Mouse (Mus musculus): ENCODE data around the gene Elane.
A peak's percentile ranks its signal among the peaks of the same experiment; 100 is the strongest.

Elane gene

DNA sequence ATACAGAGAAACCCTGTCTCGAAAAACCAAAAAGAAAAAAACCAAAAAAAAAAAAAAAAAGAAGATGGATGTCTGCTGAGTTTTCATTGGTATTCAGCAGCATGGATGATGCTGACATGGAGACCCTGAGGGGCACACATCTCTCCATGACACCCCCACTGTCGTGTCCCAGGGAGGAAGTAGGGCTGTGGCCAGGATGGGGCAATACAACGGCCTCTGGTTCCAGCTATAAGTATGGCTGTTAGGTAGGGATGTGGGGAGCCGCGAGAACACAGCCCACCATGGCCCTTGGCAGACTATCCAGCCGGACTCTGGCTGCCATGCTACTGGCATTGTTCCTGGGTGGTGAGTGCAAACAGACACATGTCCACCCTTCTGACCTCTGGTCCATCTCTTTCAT lies at the start of gene Elane:
Gene Elane (plus strand): TSS at position 194 of the 400 bp plus-strand sequence.
- DNase-seq (ENCODE audit: low read depth, low spot score) = no peak

DNA sequence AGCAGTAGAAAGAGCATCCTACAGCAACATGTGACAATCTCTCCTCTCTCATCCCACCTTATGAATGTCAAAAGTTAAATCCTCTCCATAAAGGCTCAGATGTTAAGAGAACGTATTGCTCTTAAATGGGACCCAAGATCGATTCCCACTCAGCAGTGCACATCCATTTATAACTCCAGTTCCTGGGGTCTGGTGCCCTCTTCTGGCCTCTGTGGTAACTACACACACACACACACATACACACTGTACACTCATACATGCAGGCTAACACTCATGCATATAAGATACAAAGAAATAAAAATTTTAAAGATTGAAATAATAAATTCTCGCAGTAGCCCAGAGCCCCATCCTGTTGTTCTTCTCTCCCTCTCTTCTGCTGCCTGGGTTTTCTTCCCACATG lies 49.1 kb upstream of the Elane start:
- no peak for DNase-seq (ENCODE audit: low read depth, low spot score)

DNA sequence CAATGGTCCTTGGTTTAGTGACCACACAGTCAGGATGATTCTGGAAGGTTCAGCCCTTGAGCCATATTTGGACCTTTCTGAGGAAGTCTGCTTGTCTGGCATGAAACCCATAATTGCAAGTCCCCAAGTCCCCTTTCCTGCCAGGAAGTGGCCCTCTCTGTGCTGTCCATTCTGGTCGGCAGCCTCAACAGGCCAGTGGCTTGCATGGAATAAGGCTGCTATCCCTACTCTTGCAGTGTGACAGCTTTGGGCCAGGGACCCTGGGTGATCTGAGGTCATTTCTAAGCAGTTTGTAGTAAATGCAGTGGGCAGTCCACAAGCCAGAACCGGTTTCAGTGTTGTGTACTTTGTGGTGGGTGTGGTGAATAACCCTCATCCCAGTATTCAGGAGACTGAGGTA lies 47.9 kb upstream of the Elane start:
- no peak for DNase-seq (ENCODE audit: low read depth, low spot score)

DNA sequence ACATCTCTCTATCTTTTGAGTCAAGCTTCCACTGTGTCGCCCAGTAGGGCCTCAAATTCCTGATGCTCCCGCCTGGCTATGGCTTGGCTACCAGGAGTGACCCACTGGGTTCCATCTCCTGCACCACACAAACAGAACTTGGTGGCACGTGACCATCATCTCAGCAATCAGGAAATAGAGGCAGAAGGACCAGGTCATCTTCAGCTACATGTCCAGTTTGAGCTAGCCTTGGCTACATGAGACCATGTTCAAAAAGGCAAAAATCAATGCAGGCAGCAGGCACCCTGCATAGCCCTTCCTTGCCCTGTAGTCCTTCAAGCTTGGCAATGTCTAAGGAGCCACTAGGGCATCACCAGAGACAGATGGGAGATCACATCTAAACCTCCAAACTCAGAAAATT lies 46.0 kb upstream of the Elane start:
- DNase-seq (ENCODE audit: low read depth, low spot score) = no peak

DNA sequence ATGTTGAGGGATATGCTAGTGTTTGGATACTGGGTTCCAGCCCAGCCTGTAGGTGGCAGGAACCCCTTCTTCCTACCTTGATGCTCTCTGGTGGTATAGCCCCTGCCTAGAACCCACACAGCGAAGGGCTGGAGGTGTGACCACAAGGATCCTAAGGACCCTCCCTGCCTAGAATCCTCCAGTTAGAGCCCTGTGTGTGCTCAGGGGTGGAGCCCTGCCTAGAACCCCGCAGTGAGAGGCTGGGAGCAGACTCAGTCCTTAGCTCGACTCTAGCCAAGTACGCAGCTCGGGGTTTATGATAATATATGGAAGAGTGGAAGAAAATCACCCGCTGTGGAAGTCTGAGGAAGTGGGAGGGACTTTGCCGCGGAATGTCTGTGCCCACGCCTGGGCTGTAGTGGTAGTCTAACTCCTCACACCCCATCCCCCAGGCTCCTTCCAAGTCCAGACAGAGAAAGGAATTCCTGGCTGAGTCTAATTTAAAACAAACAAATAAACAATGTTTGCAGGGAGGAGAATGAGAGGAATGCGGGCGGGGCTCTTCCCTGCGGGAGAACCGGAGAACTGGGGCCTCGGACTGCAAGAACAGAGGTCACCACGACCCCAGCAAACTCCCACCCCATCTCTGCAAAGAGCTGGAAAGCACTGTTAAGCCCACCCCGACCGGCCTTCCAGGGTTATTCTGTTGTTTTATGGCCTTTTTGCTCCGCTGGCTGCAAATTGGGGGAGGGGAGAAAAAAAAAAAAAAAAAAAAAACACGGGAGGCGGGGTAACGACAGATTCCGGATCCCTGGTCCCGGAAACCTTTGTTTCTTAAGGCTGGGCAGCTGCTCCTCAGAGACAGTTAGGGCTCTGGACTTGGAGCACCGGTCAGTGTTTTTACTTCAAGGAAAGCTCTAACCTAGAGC lies 45.1 kb upstream of the Elane start:
- DNase-seq (ENCODE audit: low read depth, low spot score) = peak; percentile 84

DNA sequence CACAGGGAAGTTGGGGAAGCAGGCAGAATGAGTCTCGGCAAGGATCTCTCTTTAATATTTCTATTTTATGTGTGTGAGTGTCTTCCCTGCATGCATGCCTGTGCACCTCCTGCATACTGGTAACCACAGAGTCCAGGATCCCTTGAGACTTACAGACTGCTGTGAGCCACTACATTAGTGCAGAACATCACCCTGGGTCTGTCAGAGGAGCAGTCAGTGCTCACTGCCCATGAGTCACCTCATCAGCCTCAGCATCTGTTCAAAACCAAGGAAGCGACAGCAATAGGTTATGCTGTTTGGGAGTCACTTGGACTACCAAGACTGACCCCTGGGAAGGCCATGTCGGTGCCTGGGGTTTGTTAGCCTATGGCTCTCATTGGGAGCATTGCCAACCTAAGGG lies 43.7 kb upstream of the Elane start:
- DNase-seq (ENCODE audit: low read depth, low spot score) = no peak

DNA sequence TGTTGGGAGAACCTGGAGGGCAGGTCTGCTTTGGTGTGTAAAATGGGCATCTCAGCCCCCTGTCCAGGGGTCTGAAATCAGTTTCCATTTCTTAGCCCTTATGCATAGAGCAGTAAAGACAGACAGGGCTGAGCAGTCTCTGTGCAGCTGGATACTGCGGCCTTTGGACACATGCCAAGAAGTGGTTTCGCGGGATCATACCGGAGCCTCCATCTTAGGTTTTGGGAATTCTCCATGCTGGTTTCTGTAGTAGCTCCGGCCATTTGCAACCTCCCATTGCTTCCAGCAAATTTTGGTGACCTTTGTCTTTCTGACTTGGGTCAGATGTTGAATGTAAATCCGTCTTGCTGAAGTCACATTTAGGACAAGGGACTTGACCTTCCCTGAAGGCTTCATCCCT lies 42.6 kb upstream of the Elane start:
- no peak for DNase-seq (ENCODE audit: low read depth, low spot score)

DNA sequence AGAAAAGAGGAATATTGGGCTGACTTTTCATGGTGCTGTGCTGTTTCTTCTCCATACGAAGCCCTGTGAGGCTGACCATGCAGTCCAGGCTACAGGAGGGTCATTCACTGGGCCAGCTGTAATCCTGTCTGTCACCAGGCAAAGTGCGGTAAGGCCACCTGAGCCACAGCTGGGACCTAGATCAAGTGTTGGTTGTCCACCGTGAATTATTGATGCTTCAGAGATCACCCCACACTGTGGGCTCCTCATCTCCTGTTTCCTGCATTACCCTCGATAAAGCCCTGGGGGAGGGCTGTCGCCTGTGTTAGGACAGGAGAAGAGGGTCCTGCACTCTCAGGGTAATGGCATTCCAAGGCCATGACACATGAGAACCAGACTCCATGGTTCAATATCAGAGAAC lies 39.5 kb upstream of the Elane start:
- DNase-seq (ENCODE audit: low read depth, low spot score) = no peak

DNA sequence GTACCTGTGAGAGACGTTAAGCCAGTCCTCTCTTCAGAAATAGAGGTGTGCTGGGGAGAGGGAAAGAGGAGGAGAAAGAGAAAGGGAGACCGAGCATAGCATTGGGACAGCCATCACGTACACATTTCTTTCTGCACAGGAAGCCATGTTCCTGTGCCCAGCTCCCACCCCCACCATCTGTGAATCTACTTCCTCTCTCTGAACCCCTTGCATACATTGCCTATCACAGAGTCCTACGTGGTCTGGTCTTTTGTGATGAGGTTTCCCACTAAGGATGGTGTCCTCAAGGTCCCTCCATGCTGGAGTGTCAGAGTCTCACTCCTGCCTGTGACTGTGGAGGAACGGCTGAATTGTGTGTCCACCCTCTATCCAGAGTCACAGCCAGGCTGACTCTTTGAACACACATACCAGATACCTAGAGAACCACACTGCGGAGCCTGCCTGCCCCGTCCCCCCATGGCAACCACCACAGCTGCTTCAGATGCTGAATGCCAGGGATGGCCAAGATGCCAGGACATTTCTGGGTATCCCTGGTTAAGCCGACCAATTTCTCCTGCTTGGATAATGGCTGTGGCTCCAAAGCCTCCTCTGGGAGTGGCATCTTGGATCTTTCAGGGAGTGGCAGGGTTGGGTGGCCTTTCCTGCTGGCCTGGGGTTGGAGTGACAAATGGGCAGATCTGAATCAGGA lies 36.0 kb upstream of the Elane start:
- no peak for DNase-seq (ENCODE audit: low read depth, low spot score)

DNA sequence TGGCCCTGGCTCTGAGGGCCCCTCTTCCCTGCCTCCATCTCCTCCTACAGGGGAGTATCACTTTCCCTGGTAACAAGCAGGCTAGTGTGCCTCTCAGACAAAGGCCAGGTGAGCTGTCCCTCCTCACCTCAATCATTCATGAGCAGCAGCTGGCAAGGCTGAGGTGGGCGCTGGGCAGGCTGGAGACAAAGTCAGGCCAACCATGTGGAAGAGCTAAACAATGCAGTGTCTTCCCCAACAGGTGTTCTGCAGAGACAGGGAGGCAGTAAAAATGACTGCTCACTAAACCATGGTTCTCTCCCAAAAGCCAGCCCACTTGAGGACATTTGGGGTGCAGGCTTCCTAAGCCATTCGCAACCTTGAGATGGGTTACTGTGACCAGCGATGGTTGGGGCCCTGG lies 34.4 kb upstream of the Elane start:
- no peak for DNase-seq (ENCODE audit: low read depth, low spot score)

DNA sequence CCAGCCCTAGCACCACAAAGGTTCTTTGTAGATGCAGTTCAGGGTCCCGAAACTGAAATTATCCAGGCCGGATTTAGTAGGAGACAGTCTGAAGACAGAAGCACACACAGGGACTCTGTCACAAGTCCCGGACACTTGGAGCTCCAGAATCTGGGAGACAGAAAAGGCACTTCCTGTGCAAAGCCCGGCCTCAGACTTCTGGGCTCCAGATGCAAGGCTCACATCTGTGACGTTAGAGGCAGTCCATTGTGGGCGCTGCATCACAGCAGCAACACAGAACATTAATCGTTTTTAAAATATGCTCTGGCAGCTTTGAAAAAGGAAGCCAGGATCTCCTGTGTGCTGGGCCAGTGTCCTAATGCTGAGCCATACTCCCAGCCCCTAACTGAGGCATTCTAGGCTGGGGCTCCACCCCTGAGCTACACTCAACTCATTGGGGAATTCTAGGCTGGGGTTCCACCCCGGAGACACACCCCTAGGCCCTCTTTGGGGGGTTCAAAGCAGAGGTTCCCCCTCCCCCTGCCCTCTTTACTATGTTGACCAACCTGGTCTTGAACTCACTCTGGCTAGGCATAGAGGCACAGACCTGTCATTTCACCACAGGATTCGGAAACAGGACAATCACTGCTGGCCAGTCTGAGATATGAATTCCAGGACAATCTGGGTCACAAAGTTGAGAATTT lies 33.8 kb upstream of the Elane start:
- no peak for DNase-seq (ENCODE audit: low read depth, low spot score)

DNA sequence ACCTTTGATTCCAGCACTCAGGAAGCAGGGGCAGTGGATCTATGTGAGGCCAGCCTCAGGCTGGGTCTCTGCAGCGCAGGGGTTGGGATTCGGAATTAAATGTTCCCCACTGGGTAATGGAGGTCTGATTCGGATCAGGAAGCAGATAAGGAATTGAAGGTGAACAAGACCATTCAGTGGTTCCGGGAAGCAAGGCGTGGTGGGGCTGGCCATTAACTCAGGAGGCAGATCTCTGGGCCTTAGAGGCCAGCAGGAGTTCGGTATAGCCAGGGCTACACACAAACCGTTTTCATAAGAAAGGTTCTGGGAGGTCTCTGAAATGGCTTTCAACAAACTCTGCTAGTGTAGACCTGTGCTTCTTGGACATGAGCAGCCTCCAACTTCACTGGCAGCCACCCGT lies 33.2 kb upstream of the Elane start:
- DNase-seq (ENCODE audit: low read depth, low spot score) = no peak

DNA sequence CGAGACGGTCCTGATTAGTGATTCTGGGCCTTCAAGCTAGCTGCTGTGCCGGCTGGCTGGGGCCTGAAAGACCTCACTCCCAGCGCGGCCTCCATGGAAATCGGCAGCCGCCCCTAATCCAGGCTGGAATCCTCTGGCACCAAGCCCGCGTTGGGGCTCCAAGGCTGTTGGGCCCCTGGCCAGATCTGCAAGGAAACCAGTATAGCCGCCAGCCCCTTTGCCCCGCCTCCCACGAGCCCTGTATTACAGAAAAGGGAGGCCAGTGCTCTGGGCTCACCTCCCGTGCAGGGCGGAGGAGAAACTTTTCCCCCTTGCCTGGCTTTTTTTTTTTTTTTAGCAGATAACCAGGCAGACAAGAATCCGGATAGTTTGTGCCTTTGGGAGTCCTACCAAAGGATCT lies 32.7 kb upstream of the Elane start:
- no peak for DNase-seq (ENCODE audit: low read depth, low spot score)

DNA sequence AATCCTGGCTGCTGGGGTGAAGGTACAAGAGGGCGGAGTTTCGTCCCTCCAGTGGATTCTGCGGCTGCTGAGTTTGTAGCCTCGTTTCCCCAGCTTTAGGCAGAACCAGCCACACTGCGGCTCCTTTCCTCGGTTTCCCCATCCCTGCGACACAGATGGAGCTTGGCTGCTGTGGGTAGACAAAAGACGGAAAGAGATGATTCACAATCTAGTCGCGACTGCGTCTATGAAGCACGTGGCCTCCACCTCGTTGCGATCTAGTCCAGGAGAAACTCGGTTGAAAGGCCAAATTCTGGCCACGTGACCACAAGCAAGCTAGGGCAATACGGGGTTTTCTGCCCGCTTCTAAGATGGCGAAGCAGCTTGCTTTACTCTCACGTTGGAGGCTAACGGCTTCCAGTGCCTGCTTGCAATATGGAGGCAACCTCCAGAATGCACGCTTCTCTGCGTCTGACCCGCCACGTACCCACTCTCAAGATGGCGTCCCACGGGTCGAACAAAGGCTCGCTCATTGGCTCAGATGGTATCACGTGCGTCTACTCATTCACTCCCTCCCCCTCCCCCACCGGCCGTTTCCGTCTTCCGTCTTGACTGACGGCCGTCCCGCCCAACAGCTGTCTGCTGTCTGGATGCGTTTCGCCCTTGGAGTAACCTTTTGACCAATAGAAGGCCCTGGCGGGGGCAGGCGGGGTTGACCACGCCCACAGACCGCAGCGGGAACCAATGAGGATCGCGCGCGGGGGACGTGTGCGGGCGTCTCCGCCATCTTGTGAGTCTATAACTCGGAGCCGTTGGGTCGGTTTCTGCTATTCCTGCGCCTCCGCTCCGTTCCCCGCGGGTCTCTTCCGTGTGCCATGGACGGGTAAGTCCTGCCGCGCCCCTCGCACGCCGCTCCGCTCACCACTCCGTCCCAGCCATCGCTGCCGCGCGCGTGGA lies 31.9 kb upstream of the Elane start, which contains the start of gene Ptbp1:
Gene Ptbp1 (plus strand): TSS at position 568 of the 936 bp plus-strand sequence.
- peak; percentile 100 for DNase-seq (ENCODE audit: low read depth, low spot score)

DNA sequence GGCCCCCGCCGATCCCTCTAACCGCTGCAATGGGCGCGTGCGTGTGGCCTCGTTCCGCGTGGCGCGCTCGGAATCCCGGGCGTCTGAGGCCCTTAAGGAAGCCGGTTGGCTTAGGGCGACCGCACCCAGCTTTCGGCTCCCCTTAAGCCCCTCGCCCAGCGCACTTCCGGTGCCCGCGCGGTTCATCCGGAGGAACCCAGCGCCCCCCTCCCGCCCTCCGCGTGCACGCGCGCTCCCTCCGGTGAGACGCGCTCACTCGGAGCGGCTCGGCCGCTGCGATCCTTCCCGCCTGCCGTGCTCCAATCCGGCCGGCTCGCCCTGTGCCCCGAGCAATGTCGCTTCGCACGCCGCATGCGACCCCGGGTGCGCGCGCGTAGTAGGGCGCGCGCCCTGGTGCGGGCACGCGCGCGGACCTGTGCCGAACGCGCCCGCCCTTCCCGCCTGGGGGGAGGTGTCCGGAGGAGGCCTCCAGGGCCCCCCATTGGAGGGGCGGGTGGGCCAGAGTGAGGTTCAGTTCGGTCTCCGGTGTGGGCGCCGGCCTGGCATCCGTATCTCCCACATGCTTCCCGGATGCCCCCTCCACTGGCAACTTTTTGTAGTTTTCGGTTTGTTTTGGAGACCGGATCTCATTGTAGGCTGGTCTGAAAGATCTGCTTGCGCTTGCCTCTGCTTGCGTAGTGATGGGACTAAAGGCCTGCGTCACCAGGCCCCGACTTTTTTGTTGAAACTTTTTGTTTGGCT lies 31.1 kb upstream of the Elane start:
- no peak for DNase-seq (ENCODE audit: low read depth, low spot score)

DNA sequence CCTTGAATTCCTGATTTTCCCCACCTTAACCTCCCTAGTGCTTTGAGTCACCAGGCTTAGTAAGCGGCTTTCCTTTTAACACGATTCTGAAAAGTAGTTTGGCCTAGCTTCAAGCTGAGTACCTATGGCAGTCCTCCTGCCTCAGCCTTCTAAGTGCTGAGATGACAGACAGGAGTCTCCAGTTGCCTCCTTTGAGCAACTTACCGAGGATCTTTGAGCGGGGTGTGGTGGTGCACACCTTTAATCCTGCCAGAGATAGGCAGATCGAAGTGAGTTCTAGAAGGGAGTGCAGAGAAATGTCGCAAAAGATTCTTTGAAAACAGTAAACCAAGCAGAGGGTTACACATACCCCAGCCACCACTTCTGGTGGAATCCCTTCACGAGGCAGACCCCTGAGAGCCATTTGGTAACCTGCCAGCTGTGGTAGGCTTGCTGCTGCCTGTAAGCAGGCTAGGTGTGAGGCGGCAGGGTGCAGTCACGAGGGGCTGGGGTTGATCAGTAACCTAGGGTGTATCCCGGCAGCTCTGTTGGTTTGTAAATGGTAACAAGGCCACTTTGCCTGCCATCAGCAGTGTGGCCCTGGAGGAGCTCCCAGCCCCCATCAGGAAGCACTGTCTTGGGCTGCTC lies 30.4 kb upstream of the Elane start:
- DNase-seq (ENCODE audit: low read depth, low spot score) = no peak

DNA sequence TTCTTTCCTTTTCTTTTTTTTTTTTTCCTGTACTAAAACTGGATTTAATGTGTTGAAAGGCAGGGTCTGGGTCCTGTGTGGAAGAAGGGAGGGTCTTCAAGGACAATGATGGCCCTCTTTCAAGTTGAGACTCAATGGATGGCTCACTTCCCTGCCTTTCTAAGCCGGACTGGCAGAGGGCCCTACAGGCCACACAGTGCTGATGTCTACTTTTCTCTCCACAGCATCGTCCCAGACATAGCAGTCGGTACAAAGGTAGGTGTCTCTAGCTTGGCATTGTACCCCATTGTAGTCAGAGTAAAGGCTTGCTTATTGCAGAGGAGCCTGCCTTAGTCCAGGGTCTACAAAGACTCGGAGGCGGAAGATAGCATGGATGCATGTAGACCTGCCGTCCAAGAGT lies 29.8 kb upstream of the Elane start:
- DNase-seq (ENCODE audit: low read depth, low spot score) = no peak

DNA sequence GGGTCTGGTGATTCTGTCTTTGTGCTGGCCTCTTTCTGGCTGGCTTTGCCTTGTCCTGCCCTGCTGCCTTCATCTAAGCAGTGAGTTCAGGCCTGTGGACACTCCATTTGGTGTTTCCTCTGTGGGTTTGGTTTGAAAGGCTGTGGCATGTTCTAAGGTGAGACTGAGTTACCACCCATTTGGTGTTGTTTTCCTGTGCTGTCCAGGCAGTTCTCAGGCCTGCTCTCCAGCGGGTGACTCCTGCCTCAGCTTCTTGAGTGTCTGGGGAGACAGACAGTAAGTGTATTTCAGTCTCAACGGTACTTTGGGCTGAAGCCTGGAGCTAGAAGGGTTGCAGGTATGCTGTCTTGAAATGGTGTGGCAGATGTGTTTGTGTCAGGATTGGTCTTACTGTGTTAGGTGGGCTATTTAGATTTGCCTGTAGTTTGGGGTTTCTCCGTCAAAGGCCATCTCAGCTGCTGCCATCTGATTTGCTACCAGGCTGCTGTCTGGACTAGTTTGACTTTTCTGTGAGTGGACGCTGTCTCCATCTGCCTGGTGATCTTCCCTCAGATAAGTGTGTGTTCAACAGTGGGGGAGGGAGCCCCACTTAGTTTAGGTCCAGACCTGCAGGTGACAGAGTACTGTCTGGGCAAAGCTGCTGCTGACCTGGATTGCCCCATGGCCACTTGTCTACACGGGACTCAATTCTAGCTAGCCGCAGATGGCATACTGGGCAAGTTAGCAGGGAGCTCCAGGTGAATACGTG lies 29.2 kb upstream of the Elane start:
- DNase-seq (ENCODE audit: low read depth, low spot score) = no peak

DNA sequence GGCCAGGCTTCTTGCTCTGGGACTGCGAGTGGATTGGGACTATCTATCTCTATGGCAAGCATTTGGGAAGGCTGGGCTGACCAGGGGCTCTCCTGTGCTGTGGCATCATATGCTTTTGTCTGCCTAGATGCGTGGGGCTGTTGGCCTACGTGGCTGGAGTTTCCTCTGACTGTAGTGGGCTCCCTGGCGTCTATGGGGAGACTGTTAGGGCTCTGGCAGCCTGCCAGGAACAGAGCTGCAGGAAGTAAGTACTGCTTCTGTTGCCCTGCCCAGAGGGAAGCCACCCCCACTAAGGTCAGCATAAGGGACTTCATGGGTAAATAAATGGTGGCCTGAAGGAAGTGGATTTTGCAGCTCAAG lies 28.6 kb upstream of the Elane start:
- DNase-seq (ENCODE audit: low read depth, low spot score) = no peak

DNA sequence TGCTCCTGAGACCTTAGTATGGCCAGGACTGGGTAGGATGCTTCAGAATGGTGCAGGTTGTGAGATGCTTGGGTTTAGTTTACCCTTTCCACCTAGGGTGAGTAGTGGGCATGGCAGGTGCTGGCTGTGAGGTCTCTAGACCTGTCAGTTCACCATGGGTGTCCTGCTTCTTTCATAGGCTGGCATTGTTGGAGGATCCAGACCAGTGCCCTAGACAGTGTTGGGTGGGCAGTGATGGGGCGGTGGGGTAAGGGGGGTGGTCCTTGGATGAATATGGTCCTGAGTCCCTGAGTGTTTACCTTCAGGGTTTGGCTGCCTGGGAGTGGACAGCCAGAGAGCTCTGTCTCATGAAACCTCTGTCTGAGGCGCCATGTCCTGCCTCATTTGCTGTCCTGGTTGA lies 28.2 kb upstream of the Elane start:
- no peak for DNase-seq (ENCODE audit: low read depth, low spot score)
